Mouse (Mus musculus): ENCODE data around the gene Sept10.

Gene Sept10

GRCm38 (mm10) chr10:59221473-59222270, at the start of gene Sept10, which contains the start of gene Sowahc:
Gene Sept10 (minus strand): TSS chr10:59221847.
Gene Sowahc (plus strand): TSS chr10:59221953.
- Histone ChIP-seq H3K9me3 (ENCODE audit: low read length) (no peaks in the 10 kb centered on the region), H3K36me3 (ENCODE audit: insufficient read depth, low read length) (peaks cover 9% of the 10 kb centered on the region), H3K4me3 (replicated peaks; ENCODE audit: low read length) (peak within 1 kb of the TSS; percentile 91), H3K4me1 (replicated peaks; ENCODE audit: low read depth, low read length) (peaks cover 17% of the 10 kb centered on the region), H3K27me3 (ENCODE audit: insufficient read depth, low read length) (peaks cover 21% of the 10 kb centered on the region)
- no peak for TF ChIP-seq NANOG (IDR thresholded peaks at IDR 0.05; ENCODE audit: borderline replicate concordance, low read length)
- TF ChIP-seq CTCF (conservative IDR thresholded peaks at IDR 0.05; ENCODE audit: low read length): no peak

GRCm38 (mm10) chr10:59268754-59269153, 47.1 kb upstream of the Sept10 start:
- Histone ChIP-seq H3K4me3 (replicated peaks; ENCODE audit: low read length) (no peak overlapping the region), H3K27me3 (ENCODE audit: insufficient read depth, low read length) (no peaks in the 10 kb centered on the region), H3K4me1 (replicated peaks; ENCODE audit: low read depth, low read length) (peaks cover 54% of the 10 kb centered on the region), H3K36me3 (ENCODE audit: insufficient read depth, low read length) (no peaks in the 10 kb centered on the region), H3K9me3 (ENCODE audit: low read length) (no peaks in the 10 kb centered on the region)
- TF ChIP-seq POU5F1 (IDR thresholded peaks at IDR 0.05; ENCODE audit: borderline replicate concordance, low read length) (no peak), CTCF (conservative IDR thresholded peaks at IDR 0.05; ENCODE audit: low read length) (no peak), NANOG (IDR thresholded peaks at IDR 0.05; ENCODE audit: borderline replicate concordance, low read length) (no peak)

- TF ChIP-seq NANOG (IDR thresholded peaks at IDR 0.05; ENCODE audit: borderline replicate concordance, low read length) (no peak), CTCF (conservative IDR thresholded peaks at IDR 0.05; ENCODE audit: low read length) (no peak), POU5F1 (IDR thresholded peaks at IDR 0.05; ENCODE audit: borderline replicate concordance, low read length) (no peak)
- no peak overlapping the region for H3K4me3 ChIP-seq (replicated peaks; ENCODE audit: low read length)
- H3K9me3 ChIP-seq (ENCODE audit: low read length): no peaks in the 10 kb centered on the region
- H3K36me3 ChIP-seq (ENCODE audit: insufficient read depth, low read length): no peaks in the 10 kb centered on the region
- H3K27me3 ChIP-seq (ENCODE audit: insufficient read depth, low read length): no peaks in the 10 kb centered on the region
- peaks cover 55% of the 10 kb centered on the region for H3K4me1 ChIP-seq (replicated peaks; ENCODE audit: low read depth, low read length)
Measured at GRCm38 (mm10) chr10:59268109-59268508, 46.5 kb upstream of the Sept10 start.

GRCm38 (mm10) chr10:59267275-59267674, 45.6 kb upstream of the Sept10 start:
- Histone ChIP-seq H3K4me1 (replicated peaks; ENCODE audit: low read depth, low read length) (peaks cover 62% of the 10 kb centered on the region), H3K27me3 (ENCODE audit: insufficient read depth, low read length) (no peaks in the 10 kb centered on the region), H3K36me3 (ENCODE audit: insufficient read depth, low read length) (no peaks in the 10 kb centered on the region), H3K4me3 (replicated peaks; ENCODE audit: low read length) (no peak overlapping the region), H3K9me3 (ENCODE audit: low read length) (no peaks in the 10 kb centered on the region)
- no peak for TF ChIP-seq POU5F1 (IDR thresholded peaks at IDR 0.05; ENCODE audit: borderline replicate concordance, low read length)
- TF ChIP-seq CTCF (conservative IDR thresholded peaks at IDR 0.05; ENCODE audit: low read length): no peak
- no peak for TF ChIP-seq NANOG (IDR thresholded peaks at IDR 0.05; ENCODE audit: borderline replicate concordance, low read length)

- Histone ChIP-seq H3K4me3 (replicated peaks; ENCODE audit: low read length) (no peak overlapping the region), H3K27me3 (ENCODE audit: insufficient read depth, low read length) (no peaks in the 10 kb centered on the region), H3K9me3 (ENCODE audit: low read length) (no peaks in the 10 kb centered on the region), H3K36me3 (ENCODE audit: insufficient read depth, low read length) (no peaks in the 10 kb centered on the region), H3K4me1 (replicated peaks; ENCODE audit: low read depth, low read length) (peaks cover 70% of the 10 kb centered on the region)
- no peak for TF ChIP-seq NANOG (IDR thresholded peaks at IDR 0.05; ENCODE audit: borderline replicate concordance, low read length)
- TF ChIP-seq POU5F1 (IDR thresholded peaks at IDR 0.05; ENCODE audit: borderline replicate concordance, low read length): no peak
- no peak for TF ChIP-seq CTCF (conservative IDR thresholded peaks at IDR 0.05; ENCODE audit: low read length)
Measured at GRCm38 (mm10) chr10:59266097-59266496, 44.5 kb upstream of the Sept10 start.

GRCm38 (mm10) chr10:59265674-59266073, 44.0 kb upstream of the Sept10 start:
- TF ChIP-seq NANOG (IDR thresholded peaks at IDR 0.05; ENCODE audit: borderline replicate concordance, low read length) (no peak), POU5F1 (IDR thresholded peaks at IDR 0.05; ENCODE audit: borderline replicate concordance, low read length) (no peak), CTCF (conservative IDR thresholded peaks at IDR 0.05; ENCODE audit: low read length) (no peak)
- H3K9me3 ChIP-seq (ENCODE audit: low read length): no peaks in the 10 kb centered on the region
- no peaks in the 10 kb centered on the region for H3K27me3 ChIP-seq (ENCODE audit: insufficient read depth, low read length)
- H3K36me3 ChIP-seq (ENCODE audit: insufficient read depth, low read length): no peaks in the 10 kb centered on the region
- H3K4me1 ChIP-seq (replicated peaks; ENCODE audit: low read depth, low read length): peaks cover 66% of the 10 kb centered on the region
- no peak overlapping the region for H3K4me3 ChIP-seq (replicated peaks; ENCODE audit: low read length)

GRCm38 (mm10) chr10:59265067-59265466, 43.4 kb upstream of the Sept10 start:
- TF ChIP-seq POU5F1 (IDR thresholded peaks at IDR 0.05; ENCODE audit: borderline replicate concordance, low read length) (no peak), NANOG (IDR thresholded peaks at IDR 0.05; ENCODE audit: borderline replicate concordance, low read length) (no peak), CTCF (conservative IDR thresholded peaks at IDR 0.05; ENCODE audit: low read length) (no peak)
- no peaks in the 10 kb centered on the region for H3K9me3 ChIP-seq (ENCODE audit: low read length)
- no peaks in the 10 kb centered on the region for H3K36me3 ChIP-seq (ENCODE audit: insufficient read depth, low read length)
- peaks cover 60% of the 10 kb centered on the region for H3K4me1 ChIP-seq (replicated peaks; ENCODE audit: low read depth, low read length)
- H3K27me3 ChIP-seq (ENCODE audit: insufficient read depth, low read length): no peaks in the 10 kb centered on the region
- H3K4me3 ChIP-seq (replicated peaks; ENCODE audit: low read length): no peak overlapping the region

- no peaks in the 10 kb centered on the region for H3K27me3 ChIP-seq (ENCODE audit: insufficient read depth, low read length)
Measured at GRCm38 (mm10) chr10:59262979-59263378, 41.3 kb upstream of the Sept10 start.

More at GRCm38 (mm10) chr10:59262979-59263378, 41.3 kb upstream of the Sept10 start:
- Histone ChIP-seq H3K36me3 (ENCODE audit: insufficient read depth, low read length) (no peaks in the 10 kb centered on the region), H3K4me3 (replicated peaks; ENCODE audit: low read length) (no peak overlapping the region), H3K4me1 (replicated peaks; ENCODE audit: low read depth, low read length) (peaks cover 39% of the 10 kb centered on the region), H3K9me3 (ENCODE audit: low read length) (no peaks in the 10 kb centered on the region)
- TF ChIP-seq NANOG (IDR thresholded peaks at IDR 0.05; ENCODE audit: borderline replicate concordance, low read length): peak; percentile 24; the same call in 1 of the 2 replicates
- no peak for TF ChIP-seq POU5F1 (IDR thresholded peaks at IDR 0.05; ENCODE audit: borderline replicate concordance, low read length)
- TF ChIP-seq CTCF (conservative IDR thresholded peaks at IDR 0.05; ENCODE audit: low read length): no peak
